Mouse (Mus musculus) C2C12 (cell line): ENCODE measurements around the gene Mcpt4. TPM values are rescaled to one million over a fixed set of nuclear protein-coding genes. Genes with fewer than 3 reads are reported as not detected.
"Not testable (repeated sequence)": the region's sequence is repeated elsewhere in the genome, so short reads cannot be mapped to it uniquely, and the experiment has no call there.

Experiments used
- H3K27me3 ChIP-seq: one replicate; pipeline ENCODE4 v1.6.1; 2011; ENCODE audit not compliant: control insufficient read depth, insufficient read depth, insufficient read length
- H3K36me3 ChIP-seq: one replicate; pipeline ENCODE4 v1.6.1; 2011; ENCODE audit not compliant: control insufficient read depth, insufficient read depth
- H3K4me3 ChIP-seq: one replicate; pipeline ENCODE4 v1.5.1; 2011; ENCODE audit warnings: mild to moderate bottlenecking, control low read depth; ENCODE audit not compliant: poor library complexity, insufficient read depth, severe bottlenecking
- H3K79me2 ChIP-seq: one replicate; pipeline ENCODE4 v1.6.1; 2011; ENCODE audit not compliant: control insufficient read depth, insufficient read depth
- H3K79me3 ChIP-seq: one replicate; pipeline ENCODE4 v1.6.1; 2011; ENCODE audit warnings: low read depth, control low read depth
- H3ac ChIP-seq: one replicate; pipeline ENCODE3; 2011; ENCODE audit warnings: low read depth; ENCODE audit not compliant: control insufficient read depth, insufficient read length
- CEBPB ChIP-seq: IDR thresholded peaks from one replicate; pipeline ENCODE4 v1.6.1; 2011; ENCODE audit warnings: low read depth, mild to moderate bottlenecking, control low read depth, moderate library complexity
- CTCF ChIP-seq: IDR thresholded peaks from one replicate; pipeline ENCODE4 v1.5.1; 2011; ENCODE audit not compliant: control insufficient read depth, insufficient read depth, insufficient read length
- FOSL1 ChIP-seq: IDR thresholded peaks from one replicate; pipeline ENCODE4 v1.8.0; 2011; ENCODE audit warnings: mild to moderate bottlenecking, low read length; ENCODE audit not compliant: poor library complexity, insufficient read depth, severe bottlenecking
- MAX ChIP-seq: IDR thresholded peaks from one replicate; pipeline ENCODE4 v1.6.1; 2011; ENCODE audit warnings: mild to moderate bottlenecking, control low read depth
- MYOD1 ChIP-seq: IDR thresholded peaks from one replicate; pipeline ENCODE4 v1.6.1; 2011; ENCODE audit warnings: low read depth; ENCODE audit not compliant: control insufficient read depth, insufficient read length
- MYOG ChIP-seq: IDR thresholded peaks from one replicate; pipeline ENCODE4 v1.6.1; 2011; ENCODE audit not compliant: control insufficient read depth, insufficient read length; ENCODE audit errors: extremely low read depth
- USF1 ChIP-seq: IDR thresholded peaks from one replicate; pipeline ENCODE4 v1.6.1; 2011; ENCODE audit warnings: low read depth, mild to moderate bottlenecking, control low read depth, moderate library complexity
- polyA plus RNA-seq: library from polyadenylated mRNA; unstranded; fragments of >200 nt; fragmentation: generic; extraction: Trizol; gene quantifications from one replicate; pipeline ENCODE4 v1.2.1, GENCODE M21; 2012; ENCODE audit warnings: missing spikeins

Gene Mcpt4
- polyA plus RNA-seq, 1 experiment = not detected

- H3K79me2 ChIP-seq = no peaks in the 10 kb centered on the region
- H3K36me3 ChIP-seq = no peaks in the 10 kb centered on the region
- H3K4me3 ChIP-seq = no peak overlapping the region
- TF ChIP-seq USF1 (no peak), MYOG (no peak), MYOD1 (no peak)
- H3ac ChIP-seq = no peak overlapping the region
- H3K27me3 ChIP-seq = no peaks in the 10 kb centered on the region
- no peaks in the 10 kb centered on the region for H3K79me3 ChIP-seq
Measured at GRCm38 (mm10) chr14:56055408-56055807, 6.7 kb downstream of the Mcpt4 start.

GRCm38 (mm10) chr14:56041792-56042191 lies 20.3 kb downstream of the Mcpt4 start, which contains the start of gene Mcpt2:
Mcpt2 (plus strand) TSS chr14:56042041.
- not testable (repeated sequence) for H3K79me2 ChIP-seq

GRCm38 (mm10) chr14:56034433-56034832 lies 27.7 kb downstream of the Mcpt4 start:
- no peak overlapping the region for H3K4me3 ChIP-seq
- H3K79me2 ChIP-seq = no peaks in the 10 kb centered on the region
- no peaks in the 10 kb centered on the region for H3K36me3 ChIP-seq
- no peaks in the 10 kb centered on the region for H3K79me3 ChIP-seq
- no peak overlapping the region for H3ac ChIP-seq
- H3K27me3 ChIP-seq = no peaks in the 10 kb centered on the region
- TF ChIP-seq MAX (no peak), MYOD1 (no peak), USF1 (no peak), MYOG (no peak), CEBPB (no peak), FOSL1 (no peak), CTCF (no peak)

More at GRCm38 (mm10) chr14:56041792-56042191, 20.3 kb downstream of the Mcpt4 start, which contains the start of gene Mcpt2:
- not testable (repeated sequence) for H3K4me3 ChIP-seq, H3ac ChIP-seq, H3K79me3 ChIP-seq, H3K36me3 ChIP-seq, H3K27me3 ChIP-seq

GRCm38 (mm10) chr14:56030395-56030794 lies 31.7 kb downstream of the Mcpt4 start, which contains the start of gene Mcpt9:
Mcpt9 (minus strand) TSS chr14:56030495.
- not testable (repeated sequence) for H3K79me2 ChIP-seq, H3ac ChIP-seq, H3K36me3 ChIP-seq, H3K27me3 ChIP-seq, H3K79me3 ChIP-seq, H3K4me3 ChIP-seq

GRCm38 (mm10) chr14:56021305-56021704 lies 40.8 kb downstream of the Mcpt4 start:
- H3K27me3 ChIP-seq, H3K4me3 ChIP-seq, H3ac ChIP-seq, H3K36me3 ChIP-seq, H3K79me3 ChIP-seq, H3K79me2 ChIP-seq: not testable (repeated sequence)

- TF ChIP-seq CTCF = no peak
- TF ChIP-seq FOSL1 = no peak
- no peak for TF ChIP-seq MAX
- no peak for TF ChIP-seq USF1
- TF ChIP-seq MYOG = no peak
- TF ChIP-seq CEBPB = no peak
- TF ChIP-seq MYOD1 = no peak
Measured at GRCm38 (mm10) chr14:56019446-56019845, 42.7 kb downstream of the Mcpt4 start.

GRCm38 (mm10) chr14:56017671-56018070 lies 44.4 kb downstream of the Mcpt4 start, which contains the start of gene Mcpt1:
Mcpt1 (plus strand) TSS chr14:56017971.
- not testable (repeated sequence) for H3K79me3 ChIP-seq, H3K27me3 ChIP-seq, H3K79me2 ChIP-seq, H3K4me3 ChIP-seq, H3ac ChIP-seq, H3K36me3 ChIP-seq

More at GRCm38 (mm10) chr14:56019446-56019845, 42.7 kb downstream of the Mcpt4 start:
- no peaks in the 10 kb centered on the region for H3K27me3 ChIP-seq
- no peak overlapping the region for H3K4me3 ChIP-seq
- no peaks in the 10 kb centered on the region for H3K36me3 ChIP-seq
- H3ac ChIP-seq = no peak overlapping the region
- no peaks in the 10 kb centered on the region for H3K79me3 ChIP-seq
- no peaks in the 10 kb centered on the region for H3K79me2 ChIP-seq
